Mouse (Mus musculus): ENCODE measurements around the gene Atp6v1a.

DNA sequence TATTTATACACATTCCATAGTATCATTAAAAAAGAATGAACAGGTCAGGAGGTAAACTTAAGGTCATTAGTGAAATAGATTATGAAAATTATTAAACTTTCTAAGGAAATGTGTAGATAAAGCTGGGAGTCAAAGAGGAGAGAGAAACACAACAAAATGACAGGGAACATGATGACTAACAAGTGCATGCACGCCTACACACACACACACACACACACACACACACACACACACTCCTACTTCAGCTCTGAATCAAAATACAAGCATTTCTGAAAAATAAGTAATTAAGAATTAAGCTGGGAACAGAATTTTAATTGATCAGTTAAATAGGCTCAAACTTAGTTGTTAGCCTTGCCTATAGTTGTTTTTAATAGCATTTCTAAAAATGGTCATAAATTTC is 14.8 kb downstream of the Atp6v1a start:
- no peak for TF ChIP-seq POLR2A (IDR thresholded peaks at IDR 0.05; ENCODE audit: extremely low read depth, insufficient read depth, low read length)
- TF ChIP-seq CTCF (IDR thresholded peaks at IDR 0.05; ENCODE audit: extremely low read depth, insufficient read depth, low read length): no peak
